Mouse (Mus musculus) cortical plate, adult 2 months (tissue): ENCODE measurements around the gene Socs3.

ENCODE experiments used
- CTCF ChIP-seq: fragments of 200-500 bp; IDR thresholded peaks from 2 replicates; pipeline ENCODE4 v1.5.1; 2011; ENCODE audit warnings: mild to moderate bottlenecking, control low read depth, low read length; ENCODE audit not compliant: insufficient read depth; ENCODE audit errors: extremely low read depth
- POLR2A ChIP-seq: fragments of 200-500 bp; IDR thresholded peaks from 2 replicates; pipeline ENCODE4 v1.6.1; 2011; ENCODE audit warnings: mild to moderate bottlenecking, low read length, control low read depth; ENCODE audit not compliant: insufficient read depth; ENCODE audit errors: extremely low read depth

DNA sequence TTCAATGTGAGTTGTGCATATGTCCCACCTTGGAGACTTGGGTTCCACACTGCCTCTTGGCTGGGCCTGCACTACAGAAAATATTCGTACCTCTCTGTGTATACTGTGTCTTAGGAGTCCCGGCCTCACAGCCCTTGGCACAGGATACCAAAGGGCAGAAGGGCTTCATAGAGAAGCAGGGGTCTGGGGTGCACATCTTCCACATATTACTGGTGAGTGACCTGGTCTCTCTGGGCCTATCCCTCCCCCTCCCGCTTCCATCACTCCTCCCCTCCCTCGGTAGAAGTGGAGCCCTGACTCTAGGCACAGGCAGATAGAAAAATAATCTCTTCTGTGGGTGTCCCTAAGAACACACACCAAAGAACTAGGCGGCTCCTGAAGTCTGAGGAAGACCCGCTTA lies 38.3 kb downstream of the Socs3 start:
- TF ChIP-seq CTCF: no peak
- TF ChIP-seq POLR2A: no peak
